Mouse (Mus musculus): ENCODE data around the gene Ube2q2. TPM values are rescaled to one million over a fixed set of nuclear protein-coding genes. Genes with fewer than 3 reads are reported as not detected.

The Ube2q2 gene
- polyA plus RNA-seq, 1 experiment from 2014 or later, result 37.3 TPM

DNA sequence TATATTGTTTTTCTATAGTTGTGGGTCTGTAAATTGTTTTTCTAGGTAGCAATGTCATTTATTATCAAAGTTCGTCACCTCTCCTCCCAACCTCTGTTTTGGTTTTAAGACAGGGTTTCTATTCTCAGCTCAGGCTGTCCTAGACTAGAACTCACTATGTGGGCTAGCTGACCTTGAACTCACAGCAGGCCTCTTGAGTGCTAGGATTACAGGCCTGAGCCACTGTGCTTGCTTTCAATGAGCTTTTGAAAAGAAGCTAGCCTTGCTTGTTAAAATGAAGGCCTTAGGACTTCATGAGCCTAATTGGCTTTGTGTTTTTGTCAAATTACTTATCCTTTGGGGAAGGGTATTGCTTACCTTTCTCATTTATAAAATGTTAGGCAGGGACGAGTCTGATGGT is 25.6 kb downstream of the Ube2q2 start:
- ATAC-seq (ENCODE audit: insufficient number of reproducible peaks, low FRiP score), result no peak
- Histone ChIP-seq H3K4me3 (no peak overlapping the region), H3K4me1 (replicated peaks) (peaks cover 10% of the 10 kb centered on the region; the same call in 1 of the 2 replicates), H3K27ac (ENCODE audit: poor library complexity, severe bottlenecking) (no peak overlapping the region), H3K36me3 (peaks cover 7% of the 10 kb centered on the region; the same call in 1 of the 2 replicates), H3K9ac (no peak overlapping the region), H3K9me3 (replicated peaks) (no peaks in the 10 kb centered on the region), H3K4me2 (no peak overlapping the region), H3K27me3 (replicated peaks) (no peaks in the 10 kb centered on the region)
- 73% methylated on average over 2 of the region's 2 CpGs for WGBS

DNA sequence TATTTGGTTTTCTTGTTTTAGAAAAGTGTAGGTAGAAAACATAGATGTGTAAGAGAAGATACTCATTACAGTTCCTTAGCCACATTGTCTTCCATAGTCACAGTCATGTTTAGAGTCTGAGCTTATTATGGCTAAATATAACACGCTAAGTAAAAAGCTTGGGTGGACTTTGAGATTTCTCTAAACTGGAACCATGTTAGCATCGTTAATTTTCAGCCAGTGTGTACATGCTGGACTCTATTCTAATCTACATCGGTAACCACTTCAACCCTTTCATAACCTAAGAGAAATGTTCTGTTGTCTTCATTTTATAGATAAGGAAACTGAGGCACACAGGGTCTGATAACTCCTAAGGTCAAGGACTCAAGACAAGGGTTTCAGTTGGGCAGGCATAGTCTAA is 47.2 kb downstream of the Ube2q2 start:
- 88% methylated on average over 3 of the region's 3 CpGs for WGBS
- no peak for ATAC-seq (ENCODE audit: insufficient number of reproducible peaks, low FRiP score)
- Histone ChIP-seq H3K36me3 (peaks cover 30% of the 10 kb centered on the region), H3K4me1 (replicated peaks) (0 out of 2 replicates have a peak, but pooled peaks cover 5% of the 10 kb centered on the region), H3K4me2 (no peak overlapping the region), H3K9me3 (replicated peaks) (no peaks in the 10 kb centered on the region), H3K9ac (no peak overlapping the region), H3K4me3 (no peak overlapping the region), H3K27me3 (replicated peaks) (no peaks in the 10 kb centered on the region), H3K27ac (ENCODE audit: poor library complexity, severe bottlenecking) (no peak overlapping the region)

DNA sequence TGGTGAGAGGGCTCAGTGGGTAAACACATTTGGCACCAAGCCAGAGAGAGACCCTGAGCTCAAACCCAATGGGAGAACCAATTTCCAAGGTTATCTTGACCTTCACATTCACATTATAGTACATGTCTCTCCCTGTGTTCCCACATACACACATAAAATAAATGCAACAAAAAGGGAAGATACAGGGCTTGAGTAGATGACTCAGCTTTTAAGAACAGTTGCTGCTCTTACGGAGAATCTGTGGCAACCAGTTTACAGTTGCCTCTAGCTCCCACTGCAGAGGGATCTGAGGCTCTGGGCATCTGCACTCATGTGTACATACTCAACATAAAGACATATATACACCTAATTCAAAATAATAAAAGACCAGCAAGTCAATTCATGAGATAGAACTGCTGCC is 49.6 kb downstream of the Ube2q2 start:
- 89% methylated on average over 1 of the region's 1 CpGs for WGBS
- ATAC-seq (ENCODE audit: insufficient number of reproducible peaks, low FRiP score), result no peak
- no peaks in the 10 kb centered on the region for H3K9me3 ChIP-seq (replicated peaks)
- no peak overlapping the region for H3K4me3 ChIP-seq
- H3K36me3 ChIP-seq, result peaks cover 25% of the 10 kb centered on the region
- H3K9ac ChIP-seq, result no peak overlapping the region
- no peak overlapping the region for H3K4me2 ChIP-seq
- no peak overlapping the region for H3K27ac ChIP-seq (ENCODE audit: poor library complexity, severe bottlenecking)
- 0 out of 2 replicates have a peak, but pooled peaks cover 5% of the 10 kb centered on the region for H3K4me1 ChIP-seq (replicated peaks)
- H3K27me3 ChIP-seq (replicated peaks), result no peaks in the 10 kb centered on the region

DNA sequence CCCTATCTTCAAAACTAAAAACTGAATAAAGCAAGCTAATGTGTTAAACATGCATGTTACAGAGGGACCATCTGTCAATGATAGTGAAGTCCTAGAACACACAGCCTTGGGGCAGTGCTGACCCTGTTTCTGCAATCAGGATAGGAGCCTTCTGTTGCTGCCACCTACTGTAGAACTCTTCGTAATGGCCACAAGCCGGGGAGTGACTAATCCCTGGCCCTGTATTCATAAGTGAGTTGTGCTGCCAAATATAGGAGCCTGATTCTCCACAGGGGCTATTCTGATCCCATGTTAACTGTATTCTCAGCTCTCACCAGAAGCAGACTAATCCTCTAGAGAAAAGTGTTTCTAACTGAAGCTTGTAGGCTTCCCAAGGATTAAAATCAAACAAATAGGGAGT is 50.7 kb downstream of the Ube2q2 start:
- Histone ChIP-seq H3K9ac (no peak overlapping the region), H3K27ac (ENCODE audit: poor library complexity, severe bottlenecking) (peak overlapping the region; percentile 35; the same call in 1 of the 2 replicates), H3K4me3 (no peak overlapping the region), H3K27me3 (replicated peaks) (no peaks in the 10 kb centered on the region), H3K4me1 (replicated peaks) (0 out of 2 replicates have a peak, but pooled peaks cover 5% of the 10 kb centered on the region), H3K4me2 (no peak overlapping the region), H3K9me3 (replicated peaks) (no peaks in the 10 kb centered on the region), H3K36me3 (peaks cover 26% of the 10 kb centered on the region)
- 0 out of 2 replicates have a peak, but pooled peaks have one; percentile 29 for ATAC-seq (ENCODE audit: insufficient number of reproducible peaks, low FRiP score)
- WGBS, result 37% methylated on average over 2 of the region's 2 CpGs

GRCm38 (mm10) chr9:55208458-55208789 is 59.8 kb downstream of the Ube2q2 start:
- H3K27ac ChIP-seq (ENCODE audit: poor library complexity, severe bottlenecking), result peak overlapping the region; percentile 88
- no peaks in the 10 kb centered on the region for H3K27me3 ChIP-seq (replicated peaks)
- H3K4me3 ChIP-seq, result peak overlapping the region; percentile 80
- H3K4me2 ChIP-seq, result peak overlapping the region; percentile 88
- 0% methylated on average over 2 of the region's 2 CpGs for WGBS
- ATAC-seq (ENCODE audit: insufficient number of reproducible peaks, low FRiP score), result no peak
- H3K36me3 ChIP-seq, result peaks cover 13% of the 10 kb centered on the region
- H3K9me3 ChIP-seq (replicated peaks), result no peaks in the 10 kb centered on the region
- peak overlapping the region; percentile 92 for H3K9ac ChIP-seq
- H3K4me1 ChIP-seq (replicated peaks), result peaks cover 27% of the 10 kb centered on the region

- WGBS, result under 1% methylated on average over 65 of the region's 65 CpGs
- peak; percentile 95 for ATAC-seq (ENCODE audit: insufficient number of reproducible peaks, low FRiP score)
These were observed 60.3 kb downstream of the Ube2q2 start, which contains the start of gene Fbxo22 for GRCm38 (mm10) chr9:55208790-55209481. Fbxo22 (plus strand) TSS chr9:55208925.

GRCm38 (mm10) chr9:55211611-55212010 is 63.0 kb downstream of the Ube2q2 start:
- no peak overlapping the region for H3K9ac ChIP-seq
- WGBS, result 60% methylated on average over 4 of the region's 4 CpGs
- H3K9me3 ChIP-seq (replicated peaks), result no peaks in the 10 kb centered on the region
- H3K27me3 ChIP-seq (replicated peaks), result no peaks in the 10 kb centered on the region
- peak overlapping the region; percentile 43 for H3K27ac ChIP-seq (ENCODE audit: poor library complexity, severe bottlenecking)
- H3K4me2 ChIP-seq, result peak overlapping the region; percentile 47
- 0 out of 2 replicates have a peak overlapping the region, but pooled peaks have one; percentile 10 for H3K4me3 ChIP-seq
- H3K4me1 ChIP-seq (replicated peaks), result peaks cover 30% of the 10 kb centered on the region
- peaks cover 34% of the 10 kb centered on the region for H3K36me3 ChIP-seq
- ATAC-seq (ENCODE audit: insufficient number of reproducible peaks, low FRiP score), result no peak

More at GRCm38 (mm10) chr9:55208790-55209481, 60.3 kb downstream of the Ube2q2 start, which contains the start of gene Fbxo22:
- H3K4me2 ChIP-seq, result peak within 1 kb of the TSS; percentile 88
- peaks cover 18% of the 10 kb centered on the region for H3K36me3 ChIP-seq
- H3K27me3 ChIP-seq (replicated peaks), result no peaks in the 10 kb centered on the region
- H3K4me3 ChIP-seq, result peak within 1 kb of the TSS; percentile 80
- peak within 1 kb of the TSS; percentile 92 for H3K9ac ChIP-seq
- H3K27ac ChIP-seq (ENCODE audit: poor library complexity, severe bottlenecking), result peak within 1 kb of the TSS; percentile 88
- H3K4me1 ChIP-seq (replicated peaks), result peaks cover 30% of the 10 kb centered on the region
- no peaks in the 10 kb centered on the region for H3K9me3 ChIP-seq (replicated peaks)

DNA sequence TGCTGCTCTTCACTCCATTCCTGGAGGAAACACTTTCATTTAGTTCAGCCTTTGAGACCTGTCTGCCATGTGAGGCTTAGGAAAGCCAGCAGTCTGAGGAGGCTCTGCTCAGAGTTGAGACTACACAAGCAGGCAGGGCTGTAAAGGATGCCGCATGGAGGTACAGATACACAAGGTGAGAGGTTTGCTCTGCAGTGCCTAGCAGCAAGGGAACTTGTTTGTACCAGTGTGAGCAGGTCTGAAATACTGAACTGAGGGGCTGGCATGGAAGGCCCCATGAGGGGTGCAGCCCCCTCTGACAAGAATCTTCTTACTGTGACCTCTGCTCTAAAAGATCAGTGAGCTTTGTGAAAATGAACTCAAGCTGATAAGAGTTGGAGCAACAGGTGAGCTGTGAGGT is 64.7 kb downstream of the Ube2q2 start:
- peaks cover 51% of the 10 kb centered on the region for H3K36me3 ChIP-seq
- no peaks in the 10 kb centered on the region for H3K9me3 ChIP-seq (replicated peaks)
- no peak overlapping the region for H3K4me2 ChIP-seq
- H3K27ac ChIP-seq (ENCODE audit: poor library complexity, severe bottlenecking), result no peak overlapping the region
- no peaks in the 10 kb centered on the region for H3K27me3 ChIP-seq (replicated peaks)
- H3K4me3 ChIP-seq, result no peak overlapping the region
- WGBS, result 86% methylated on average over 1 of the region's 1 CpGs
- no peak overlapping the region for H3K9ac ChIP-seq
- ATAC-seq (ENCODE audit: insufficient number of reproducible peaks, low FRiP score), result no peak
- H3K4me1 ChIP-seq (replicated peaks), result peaks cover 23% of the 10 kb centered on the region

GRCm38 (mm10) chr9:55215056-55215455 is 66.4 kb downstream of the Ube2q2 start:
- H3K9me3 ChIP-seq (replicated peaks), result no peaks in the 10 kb centered on the region
- ATAC-seq (ENCODE audit: insufficient number of reproducible peaks, low FRiP score), result no peak
- H3K4me1 ChIP-seq (replicated peaks), result peaks cover 15% of the 10 kb centered on the region
- no peak overlapping the region for H3K4me2 ChIP-seq
- no peak overlapping the region for H3K27ac ChIP-seq (ENCODE audit: poor library complexity, severe bottlenecking)
- H3K27me3 ChIP-seq (replicated peaks), result no peaks in the 10 kb centered on the region
- H3K9ac ChIP-seq, result no peak overlapping the region
- peaks cover 66% of the 10 kb centered on the region for H3K36me3 ChIP-seq
- no peak overlapping the region for H3K4me3 ChIP-seq
- WGBS, result 82% methylated on average over 3 of the region's 3 CpGs

GRCm38 (mm10) chr9:55215648-55216047 is 67.0 kb downstream of the Ube2q2 start:
- Histone ChIP-seq H3K4me3 (no peak overlapping the region), H3K9ac (no peak overlapping the region), H3K4me1 (replicated peaks) (peaks cover 14% of the 10 kb centered on the region), H3K36me3 (peaks cover 72% of the 10 kb centered on the region), H3K27ac (ENCODE audit: poor library complexity, severe bottlenecking) (no peak overlapping the region), H3K4me2 (no peak overlapping the region), H3K27me3 (replicated peaks) (no peaks in the 10 kb centered on the region), H3K9me3 (replicated peaks) (no peaks in the 10 kb centered on the region)
- no peak for ATAC-seq (ENCODE audit: insufficient number of reproducible peaks, low FRiP score)
- WGBS, result 84% methylated on average over 3 of the region's 3 CpGs

DNA sequence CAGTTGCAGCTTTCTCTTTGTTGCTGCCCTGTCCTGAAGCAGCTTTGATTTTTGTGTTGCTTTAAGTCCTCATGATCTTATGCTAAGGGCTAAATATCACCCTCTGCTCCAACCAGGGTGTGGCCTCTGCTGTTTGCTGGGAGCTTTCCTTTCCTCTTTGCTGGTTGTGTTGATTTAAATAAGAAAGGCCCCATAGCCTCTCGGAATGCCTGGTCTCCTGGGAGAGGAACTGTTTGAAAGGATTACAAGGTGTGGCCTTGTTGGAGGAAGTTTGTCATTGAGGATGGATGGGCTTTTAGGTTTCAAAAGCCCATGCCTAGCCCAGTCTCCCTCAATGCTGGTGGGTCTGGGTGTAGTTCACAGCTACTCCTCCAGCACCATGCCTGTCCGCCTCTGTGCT is 67.4 kb downstream of the Ube2q2 start:
- 85% methylated on average over 2 of the region's 2 CpGs for WGBS

More for the DNA sequence above, 67.4 kb downstream of the Ube2q2 start:
- H3K36me3 ChIP-seq, result peaks cover 76% of the 10 kb centered on the region
- no peak overlapping the region for H3K27ac ChIP-seq (ENCODE audit: poor library complexity, severe bottlenecking)
- no peak overlapping the region for H3K9ac ChIP-seq
- H3K4me3 ChIP-seq, result no peak overlapping the region
- H3K4me1 ChIP-seq (replicated peaks), result peaks cover 13% of the 10 kb centered on the region
- H3K27me3 ChIP-seq (replicated peaks), result no peaks in the 10 kb centered on the region
- ATAC-seq (ENCODE audit: insufficient number of reproducible peaks, low FRiP score), result no peak
- H3K4me2 ChIP-seq, result no peak overlapping the region
- H3K9me3 ChIP-seq (replicated peaks), result no peaks in the 10 kb centered on the region

Data from heart, embryonic 12.5 days (tissue).